Mouse (Mus musculus) neural tube, embryonic 11.5 days (tissue): Measurements from ENCODE around the gene Atg4c. TPM values are rescaled to one million over a fixed set of nuclear protein-coding genes. Genes with fewer than 3 reads are reported as not detected.

Experiments used
- ATAC-seq: fragments of 200-750 bp; cut with Nextera tagmentation; 2 replicates; pipeline ENCODE4 v1.8.0; 2017; ENCODE audit warnings: moderate number of reproducible peaks, mild to moderate bottlenecking, moderate TSS enrichment, moderate library complexity; ENCODE audit not compliant: insufficient read depth, low FRiP score, low TSS enrichment
- DNase-seq: peaks from one replicate; pipeline ENCODE4 v3.0.0-alpha.2; 2015; ENCODE audit warnings: low spot score
- H3K27ac ChIP-seq: fragments of 300-500 bp; sonication (generic); 2 replicates; pipeline ENCODE4 v1.5.1; 2014; ENCODE audit warnings: low read depth, mild to moderate bottlenecking, low read length
- H3K27me3 ChIP-seq: fragments of 300-500 bp; sonication (generic); 2 replicates; pipeline ENCODE4 v1.6.1; 2014; ENCODE audit warnings: mild to moderate bottlenecking, low read length, mixed read lengths; ENCODE audit not compliant: control insufficient read depth, insufficient read depth
- H3K36me3 ChIP-seq: fragments of 300-500 bp; sonication (generic); 2 replicates; pipeline ENCODE4 v1.6.1; 2014; ENCODE audit warnings: mild to moderate bottlenecking, low read length, moderate library complexity, mixed read lengths; ENCODE audit not compliant: control insufficient read depth, insufficient read depth
- H3K4me1 ChIP-seq: fragments of 300-500 bp; sonication (generic); 2 replicates; pipeline ENCODE4 v1.6.1; 2014; ENCODE audit warnings: low read length, mixed read lengths; ENCODE audit not compliant: control insufficient read depth, insufficient read depth
- H3K4me2 ChIP-seq: fragments of 300-500 bp; sonication (generic); 2 replicates; pipeline ENCODE4 v1.6.1; 2014; ENCODE audit warnings: low read depth, mild to moderate bottlenecking, moderate library complexity
- H3K4me3 ChIP-seq: fragments of 300-500 bp; sonication (generic); 2 replicates; pipeline ENCODE4 v1.5.1; 2014; ENCODE audit warnings: low read depth, low read length
- H3K9ac ChIP-seq: fragments of 300-500 bp; sonication (generic); 2 replicates; pipeline ENCODE4 v1.6.1; 2014; ENCODE audit warnings: mild to moderate bottlenecking, low read length
- H3K9me3 ChIP-seq: fragments of 300-500 bp; sonication (generic); 2 replicates; pipeline ENCODE4 v1.6.1; 2016; ENCODE audit warnings: low read length; ENCODE audit not compliant: control insufficient read depth
- WGBS: fragments of 180-500 bp; shearing (Covaris S2); extraction: QIAGEN DNeasy Blood & Tissue Kit; methylation state at CpG from one replicate; pipeline ENCODE4 v1.1.7; 2014; 5-methylcytosine and 5-hydroxymethylcytosine counted together
- polyA plus RNA-seq: library from polyadenylated mRNA; unstranded; fragments of >200 nt; fragmentation: Nextera tagmentation; extraction: Ambion mirVana; gene quantifications from 2 replicates; pipeline ENCODE4 v1.2.1, GENCODE M21; 2014

Gene Atg4c
- polyA plus RNA-seq, 1 experiment from 2014 or later: 14.7 TPM

DNA sequence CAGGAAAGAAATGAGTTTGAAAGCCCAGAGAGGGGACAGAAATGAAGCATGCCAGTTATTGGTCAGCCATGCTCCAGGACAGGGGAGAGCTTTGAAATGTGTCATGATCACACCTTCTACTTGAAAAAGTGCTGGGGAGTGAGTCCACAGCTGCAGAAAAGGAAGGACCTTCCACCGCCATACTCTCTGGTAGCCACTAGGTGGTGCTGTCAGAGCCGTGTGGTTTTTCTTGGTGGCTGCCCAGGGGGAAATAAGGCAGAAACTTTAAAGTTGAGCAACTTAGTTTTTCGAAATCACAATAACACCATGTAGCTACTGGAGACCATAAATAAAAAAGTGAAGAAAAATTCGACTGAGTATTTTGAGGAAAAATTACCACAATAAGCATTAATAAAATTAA is 104.9 kb downstream of the Atg4c start:
- H3K27me3 ChIP-seq: no peaks in the 10 kb centered on the region
- no peak overlapping the region for H3K9ac ChIP-seq
- H3K4me1 ChIP-seq: no peaks in the 10 kb centered on the region
- ATAC-seq (no peak), DNase-seq (peak; percentile 54)
- H3K4me3 ChIP-seq: no peak overlapping the region
- H3K4me2 ChIP-seq: no peak overlapping the region
- no peak overlapping the region for H3K27ac ChIP-seq
- peaks cover 4% of the 10 kb centered on the region; the same call in 1 of the 2 replicates for H3K9me3 ChIP-seq
- H3K36me3 ChIP-seq: no peaks in the 10 kb centered on the region
- 15% methylated on average over 4 of the region's 4 CpGs for WGBS

- peaks cover 4% of the 10 kb centered on the region; the same call in 1 of the 2 replicates for H3K9me3 ChIP-seq
- DNase-seq (no peak), ATAC-seq (no peak)
- no peak overlapping the region for H3K9ac ChIP-seq
- H3K4me1 ChIP-seq: no peaks in the 10 kb centered on the region
- H3K27me3 ChIP-seq: no peaks in the 10 kb centered on the region
- WGBS: 90% methylated on average over 13 of the region's 13 CpGs
- no peak overlapping the region for H3K27ac ChIP-seq
- no peak overlapping the region for H3K4me2 ChIP-seq
- no peak overlapping the region for H3K4me3 ChIP-seq
- H3K36me3 ChIP-seq: no peaks in the 10 kb centered on the region
Observed at GRCm38 (mm10) chr4:99304793-99305192, 111.1 kb downstream of the Atg4c start.

Other genes with a start within 250 kb of the Atg4c start
- gene Angptl3, start 163.0 kb upstream of the Atg4c start, polyA plus RNA-seq: 0.58 and 1.3 TPM in 2 replicates
- gene Dock7, start 73.0 kb upstream of the Atg4c start, polyA plus RNA-seq: 108 and 114 TPM in 2 replicates
- gene Gm12689, start 102.0 kb downstream of the Atg4c start, polyA plus RNA-seq: 0.47 TPM in 1 of 2 replicates, not detected in the other